Mouse (Mus musculus): ENCODE data around the gene Slc1a2. TPM values are rescaled to one million over a fixed set of nuclear protein-coding genes. Genes with fewer than 3 reads are reported as not detected.

Gene Slc1a2
- polyA plus RNA-seq, 1 experiment, result not detected

- no peaks in the 10 kb centered on the region for H3K79me3 ChIP-seq (ENCODE audit: low read depth)
- TF ChIP-seq CEBPB (IDR thresholded peaks at IDR 0.05; ENCODE audit: low read depth) (no peak), FOSL1 (IDR thresholded peaks at IDR 0.05; ENCODE audit: insufficient read depth, low read length, poor library complexity, severe bottlenecking) (no peak), CTCF (IDR thresholded peaks at IDR 0.05; ENCODE audit: control insufficient read depth, insufficient read depth, insufficient read length) (no peak), MYOG (IDR thresholded peaks at IDR 0.05; ENCODE audit: control insufficient read depth, extremely low read depth, insufficient read length) (no peak), MYOD1 (IDR thresholded peaks at IDR 0.05; ENCODE audit: control insufficient read depth, insufficient read length, low read depth) (no peak), USF1 (IDR thresholded peaks at IDR 0.05; ENCODE audit: low read depth) (no peak), MAX (IDR thresholded peaks at IDR 0.05) (no peak)
- H3K36me3 ChIP-seq (ENCODE audit: control insufficient read depth, insufficient read depth), result no peaks in the 10 kb centered on the region
Observed at GRCm38 (mm10) chr2:102736490-102736889, 78.0 kb downstream of the Slc1a2 start.

DNA sequence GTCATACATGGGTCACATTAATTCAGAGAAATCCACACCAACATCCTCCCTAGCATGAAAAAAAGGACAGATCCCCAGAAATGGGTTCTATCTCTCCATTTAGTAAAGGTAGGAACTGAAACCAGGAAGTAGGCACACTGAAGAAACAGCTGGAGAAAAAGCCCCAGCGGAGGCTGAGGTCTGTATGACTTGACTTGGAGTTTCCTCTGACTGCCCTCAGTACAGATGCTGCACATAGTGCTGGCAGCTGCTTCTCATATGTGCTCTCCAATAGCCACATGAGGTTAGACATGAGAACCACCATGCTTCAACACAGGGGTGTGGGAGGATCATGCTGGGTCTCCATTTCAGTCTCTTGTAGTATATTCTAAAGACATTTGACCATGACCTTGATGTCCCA is 80.4 kb downstream of the Slc1a2 start:
- Histone ChIP-seq H3K36me3 (ENCODE audit: control insufficient read depth, insufficient read depth) (no peaks in the 10 kb centered on the region), H3K79me2 (ENCODE audit: control insufficient read depth, insufficient read depth) (no peaks in the 10 kb centered on the region), H3K27me3 (ENCODE audit: control insufficient read depth, insufficient read depth, insufficient read length) (peaks cover 22% of the 10 kb centered on the region), H3ac (ENCODE audit: control insufficient read depth, insufficient read length, low read depth) (no peak overlapping the region), H3K4me3 (ENCODE audit: insufficient read depth, poor library complexity, severe bottlenecking) (no peak overlapping the region), H3K79me3 (ENCODE audit: low read depth) (no peaks in the 10 kb centered on the region)
- TF ChIP-seq MYOD1 (IDR thresholded peaks at IDR 0.05; ENCODE audit: control insufficient read depth, insufficient read length, low read depth) (no peak), MYOG (IDR thresholded peaks at IDR 0.05; ENCODE audit: control insufficient read depth, extremely low read depth, insufficient read length) (no peak), FOSL1 (IDR thresholded peaks at IDR 0.05; ENCODE audit: insufficient read depth, low read length, poor library complexity, severe bottlenecking) (no peak), MAX (IDR thresholded peaks at IDR 0.05) (no peak), CEBPB (IDR thresholded peaks at IDR 0.05; ENCODE audit: low read depth) (no peak), CTCF (IDR thresholded peaks at IDR 0.05; ENCODE audit: control insufficient read depth, insufficient read depth, insufficient read length) (no peak), USF1 (IDR thresholded peaks at IDR 0.05; ENCODE audit: low read depth) (no peak)

More at GRCm38 (mm10) chr2:102736490-102736889, 78.0 kb downstream of the Slc1a2 start:
- Histone ChIP-seq H3K27me3 (ENCODE audit: control insufficient read depth, insufficient read depth, insufficient read length) (peaks cover 27% of the 10 kb centered on the region), H3K79me2 (ENCODE audit: control insufficient read depth, insufficient read depth) (no peaks in the 10 kb centered on the region), H3K4me3 (ENCODE audit: insufficient read depth, poor library complexity, severe bottlenecking) (no peak overlapping the region), H3ac (ENCODE audit: control insufficient read depth, insufficient read length, low read depth) (no peak overlapping the region)

DNA sequence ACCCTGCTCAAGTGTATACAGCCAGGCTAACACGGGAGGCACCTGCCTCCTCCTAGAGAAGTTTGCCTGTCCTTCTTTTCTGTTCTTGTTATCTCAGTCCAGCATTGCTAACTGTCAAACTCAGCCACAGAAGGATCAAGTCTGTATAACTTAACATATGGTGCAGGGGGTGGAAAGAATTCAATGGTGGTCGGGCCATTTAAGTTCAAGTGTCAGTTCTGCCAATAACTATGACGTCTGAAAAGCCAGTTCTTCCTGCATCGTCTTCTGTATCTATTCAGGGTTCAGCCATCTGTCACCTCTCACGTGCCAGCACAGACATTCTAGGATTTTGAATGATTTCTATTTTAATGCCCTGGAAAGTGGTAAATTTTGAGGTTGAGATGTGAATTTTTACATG is 84.2 kb downstream of the Slc1a2 start:
- no peak overlapping the region for H3ac ChIP-seq (ENCODE audit: control insufficient read depth, insufficient read length, low read depth)
- H3K36me3 ChIP-seq (ENCODE audit: control insufficient read depth, insufficient read depth), result no peaks in the 10 kb centered on the region
- H3K4me3 ChIP-seq (ENCODE audit: insufficient read depth, poor library complexity, severe bottlenecking), result no peak overlapping the region
- H3K79me3 ChIP-seq (ENCODE audit: low read depth), result no peaks in the 10 kb centered on the region
- H3K27me3 ChIP-seq (ENCODE audit: control insufficient read depth, insufficient read depth, insufficient read length), result peaks cover 7% of the 10 kb centered on the region
- no peak for TF ChIP-seq USF1 (IDR thresholded peaks at IDR 0.05; ENCODE audit: low read depth)
- no peak for TF ChIP-seq MYOG (IDR thresholded peaks at IDR 0.05; ENCODE audit: control insufficient read depth, extremely low read depth, insufficient read length)
- TF ChIP-seq FOSL1 (IDR thresholded peaks at IDR 0.05; ENCODE audit: insufficient read depth, low read length, poor library complexity, severe bottlenecking), result no peak
- no peak for TF ChIP-seq MYOD1 (IDR thresholded peaks at IDR 0.05; ENCODE audit: control insufficient read depth, insufficient read length, low read depth)
- no peaks in the 10 kb centered on the region for H3K79me2 ChIP-seq (ENCODE audit: control insufficient read depth, insufficient read depth)

- H3K79me2 ChIP-seq (ENCODE audit: control insufficient read depth, insufficient read depth), result no peaks in the 10 kb centered on the region
- TF ChIP-seq FOSL1 (IDR thresholded peaks at IDR 0.05; ENCODE audit: insufficient read depth, low read length, poor library complexity, severe bottlenecking) (no peak), MAX (IDR thresholded peaks at IDR 0.05) (no peak), CTCF (IDR thresholded peaks at IDR 0.05; ENCODE audit: control insufficient read depth, insufficient read depth, insufficient read length) (no peak), MYOG (IDR thresholded peaks at IDR 0.05; ENCODE audit: control insufficient read depth, extremely low read depth, insufficient read length) (no peak), MYOD1 (IDR thresholded peaks at IDR 0.05; ENCODE audit: control insufficient read depth, insufficient read length, low read depth) (no peak)
- no peaks in the 10 kb centered on the region for H3K79me3 ChIP-seq (ENCODE audit: low read depth)
- H3ac ChIP-seq (ENCODE audit: control insufficient read depth, insufficient read length, low read depth), result no peak overlapping the region
- no peaks in the 10 kb centered on the region for H3K36me3 ChIP-seq (ENCODE audit: control insufficient read depth, insufficient read depth)
- H3K27me3 ChIP-seq (ENCODE audit: control insufficient read depth, insufficient read depth, insufficient read length), result peaks cover 7% of the 10 kb centered on the region
- H3K4me3 ChIP-seq (ENCODE audit: insufficient read depth, poor library complexity, severe bottlenecking), result no peak overlapping the region
Observed at GRCm38 (mm10) chr2:102743918-102744696, 85.6 kb downstream of the Slc1a2 start.

- H3K79me3 ChIP-seq (ENCODE audit: low read depth), result no peaks in the 10 kb centered on the region
- H3ac ChIP-seq (ENCODE audit: control insufficient read depth, insufficient read length, low read depth), result no peak overlapping the region
- no peak overlapping the region for H3K4me3 ChIP-seq (ENCODE audit: insufficient read depth, poor library complexity, severe bottlenecking)
- H3K79me2 ChIP-seq (ENCODE audit: control insufficient read depth, insufficient read depth), result no peaks in the 10 kb centered on the region
- TF ChIP-seq FOSL1 (IDR thresholded peaks at IDR 0.05; ENCODE audit: insufficient read depth, low read length, poor library complexity, severe bottlenecking), result no peak
- TF ChIP-seq CEBPB (IDR thresholded peaks at IDR 0.05; ENCODE audit: low read depth), result no peak
- no peak for TF ChIP-seq MYOD1 (IDR thresholded peaks at IDR 0.05; ENCODE audit: control insufficient read depth, insufficient read length, low read depth)
- TF ChIP-seq USF1 (IDR thresholded peaks at IDR 0.05; ENCODE audit: low read depth), result no peak
- TF ChIP-seq CTCF (IDR thresholded peaks at IDR 0.05; ENCODE audit: control insufficient read depth, insufficient read depth, insufficient read length), result no peak
- TF ChIP-seq MAX (IDR thresholded peaks at IDR 0.05), result no peak
- TF ChIP-seq MYOG (IDR thresholded peaks at IDR 0.05; ENCODE audit: control insufficient read depth, extremely low read depth, insufficient read length), result no peak
- no peaks in the 10 kb centered on the region for H3K36me3 ChIP-seq (ENCODE audit: control insufficient read depth, insufficient read depth)
- peaks cover 4% of the 10 kb centered on the region for H3K27me3 ChIP-seq (ENCODE audit: control insufficient read depth, insufficient read depth, insufficient read length)
Observed at GRCm38 (mm10) chr2:102745259-102745906, 86.9 kb downstream of the Slc1a2 start.
